Mouse (Mus musculus): ENCODE data around the gene Tmem240.
"Not testable (repeated sequence)": the region's sequence is repeated elsewhere in the genome, so short reads cannot be mapped to it uniquely, and the experiment has no call there.

The Tmem240 gene

GRCm38 (mm10) chr4:155734350-155734941 lies at the start of gene Tmem240:
Gene Tmem240 (plus strand): TSS chr4:155734800.
- DNase-seq = peak; percentile 84 to 90

GRCm38 (mm10) chr4:155687764-155688163 lies 46.8 kb upstream of the Tmem240 start:
- DNase-seq = not testable (repeated sequence)

- no peak for DNase-seq
These were observed 43.8 kb upstream of the Tmem240 start for GRCm38 (mm10) chr4:155690571-155691375.

GRCm38 (mm10) chr4:155692421-155692820 lies 42.2 kb upstream of the Tmem240 start:
- DNase-seq = no peak

GRCm38 (mm10) chr4:155694111-155694481 lies 40.5 kb upstream of the Tmem240 start, which contains the start of gene Fndc10:
Gene Fndc10 (plus strand): TSS chr4:155694342.
- peak; percentile 63 to 75 for DNase-seq

- DNase-seq = peak; percentile 76 to 85
These were observed 39.9 kb upstream of the Tmem240 start for GRCm38 (mm10) chr4:155694482-155695401.

GRCm38 (mm10) chr4:155695531-155696062 lies 39.0 kb upstream of the Tmem240 start:
- no peak for DNase-seq

- no peak for DNase-seq
These were observed 38.0 kb upstream of the Tmem240 start for GRCm38 (mm10) chr4:155696261-155697255.

- DNase-seq = no peak
These were observed 34.2 kb upstream of the Tmem240 start for GRCm38 (mm10) chr4:155700425-155700824.

GRCm38 (mm10) chr4:155703425-155703929 lies 31.1 kb upstream of the Tmem240 start:
- DNase-seq = no peak

- peak; percentile 91 to 92 for DNase-seq
These were observed 29.6 kb upstream of the Tmem240 start, which contains the start of gene Ssu72 for GRCm38 (mm10) chr4:155704721-155705591. Gene Ssu72 (plus strand): TSS chr4:155704800.

GRCm38 (mm10) chr4:155705592-155705929 lies 29.0 kb upstream of the Tmem240 start:
- DNase-seq = no peak

- no peak for DNase-seq
These were observed 26.0 kb upstream of the Tmem240 start for GRCm38 (mm10) chr4:155708582-155708981.

GRCm38 (mm10) chr4:155708988-155709387 lies 25.6 kb upstream of the Tmem240 start:
- no peak for DNase-seq

- DNase-seq = no peak
These were observed 23.9 kb upstream of the Tmem240 start for GRCm38 (mm10) chr4:155710521-155711252.

GRCm38 (mm10) chr4:155721668-155722083 lies 12.9 kb upstream of the Tmem240 start:
- peak; percentile 15 to 20 for DNase-seq

- no peak for DNase-seq
These were observed 6.6 kb upstream of the Tmem240 start for GRCm38 (mm10) chr4:155727993-155728392.

- DNase-seq = no peak
These were observed 1.3 kb upstream of the Tmem240 start for GRCm38 (mm10) chr4:155733267-155733666.

GRCm38 (mm10) chr4:155734951-155735702 lies 527 bp downstream of the Tmem240 start:
- DNase-seq = peak; percentile 59 to 67
